Mouse (Mus musculus): ENCODE results near the gene Egln1. TPM values are rescaled to one million over a fixed set of nuclear protein-coding genes. Genes with fewer than 3 reads are reported as not detected.

Egln1 gene
- polyA plus RNA-seq, 1 experiment from 2014 or later = 10.1 TPM

DNA sequence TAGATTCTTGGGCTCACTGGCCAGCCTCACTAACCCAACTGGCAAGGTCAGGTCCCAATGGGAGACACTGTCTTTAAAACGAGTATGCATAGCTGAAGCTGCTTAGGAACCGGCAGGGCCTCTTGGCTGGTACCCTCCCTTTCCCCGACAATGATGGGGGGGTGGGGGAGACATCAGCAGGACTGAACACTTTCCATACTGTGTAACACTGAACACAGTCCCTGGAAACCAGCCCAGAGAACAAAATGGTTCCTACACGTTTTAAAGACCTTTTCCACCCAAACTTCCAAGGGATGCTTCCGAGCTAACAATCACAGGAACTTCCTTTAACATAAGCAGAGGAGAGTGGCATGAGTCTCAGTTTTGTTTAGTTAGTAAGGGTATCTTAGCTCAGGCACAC lies 14.0 kb downstream of the Egln1 start:
- Histone ChIP-seq H3K4me1 (no peaks in the 10 kb centered on the region), H3K36me3 (peaks cover 46% of the 10 kb centered on the region), H3K27me3 (ENCODE audit: low read depth, poor library complexity, severe bottlenecking) (no peaks in the 10 kb centered on the region), H3K9me3 (replicated peaks) (no peaks in the 10 kb centered on the region), H3K27ac (no peak overlapping the region), H3K4me3 (no peak overlapping the region)
- 85% methylated on average over 5 of the region's 5 CpGs for WGBS
- no peak for DNase-seq (ENCODE audit: low spot score)

DNA sequence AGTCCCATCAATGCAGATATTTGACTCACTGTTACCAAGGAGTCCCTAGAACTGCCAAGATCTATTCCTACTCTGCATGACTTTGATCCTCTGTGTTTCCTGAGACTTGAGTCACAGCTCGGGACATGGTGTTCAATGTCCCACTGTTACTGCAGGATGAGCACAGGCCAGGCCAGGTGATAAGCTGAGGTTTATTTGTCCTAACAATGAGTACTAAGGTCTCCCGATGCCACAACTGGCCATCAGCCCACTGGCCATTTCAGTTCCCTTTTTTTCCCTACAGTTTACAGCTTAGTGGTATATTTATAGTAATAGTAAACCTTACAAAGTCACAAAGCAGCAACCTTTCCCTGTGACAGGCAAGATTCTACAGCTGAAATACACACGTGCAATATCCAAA lies 16.7 kb downstream of the Egln1 start:
- 93% methylated on average over 3 of the region's 3 CpGs for WGBS
- no peak for DNase-seq (ENCODE audit: low spot score)
- Histone ChIP-seq H3K9me3 (replicated peaks) (no peaks in the 10 kb centered on the region), H3K27me3 (ENCODE audit: low read depth, poor library complexity, severe bottlenecking) (no peaks in the 10 kb centered on the region), H3K4me3 (no peak overlapping the region), H3K27ac (no peak overlapping the region), H3K4me1 (no peaks in the 10 kb centered on the region), H3K36me3 (peaks cover 29% of the 10 kb centered on the region)

DNA sequence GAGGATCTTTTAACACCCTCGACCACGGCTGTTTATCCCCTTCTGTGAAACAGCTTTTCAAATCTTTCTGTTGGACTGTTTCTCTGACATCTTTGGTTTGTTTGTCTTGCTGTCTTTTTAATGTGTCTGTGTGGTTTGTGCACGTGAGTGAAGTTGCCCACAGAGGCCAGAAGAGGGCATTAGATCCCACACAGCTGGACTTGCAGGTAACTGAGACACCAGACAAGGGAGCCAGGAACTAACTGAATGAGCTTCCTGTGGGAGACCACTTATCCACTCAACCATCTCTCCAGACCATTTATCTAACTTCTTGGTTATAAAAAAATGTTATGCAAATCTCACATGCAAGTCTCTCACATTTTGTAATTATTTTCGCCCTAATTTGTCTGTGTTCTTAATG lies 18.5 kb downstream of the Egln1 start:
- WGBS = 93% methylated on average over 4 of the region's 4 CpGs
- Histone ChIP-seq H3K9me3 (replicated peaks) (no peaks in the 10 kb centered on the region), H3K27ac (no peak overlapping the region), H3K36me3 (peaks cover 31% of the 10 kb centered on the region), H3K4me1 (no peaks in the 10 kb centered on the region), H3K27me3 (ENCODE audit: low read depth, poor library complexity, severe bottlenecking) (no peaks in the 10 kb centered on the region), H3K4me3 (no peak overlapping the region)
- DNase-seq (ENCODE audit: low spot score) = no peak

DNA sequence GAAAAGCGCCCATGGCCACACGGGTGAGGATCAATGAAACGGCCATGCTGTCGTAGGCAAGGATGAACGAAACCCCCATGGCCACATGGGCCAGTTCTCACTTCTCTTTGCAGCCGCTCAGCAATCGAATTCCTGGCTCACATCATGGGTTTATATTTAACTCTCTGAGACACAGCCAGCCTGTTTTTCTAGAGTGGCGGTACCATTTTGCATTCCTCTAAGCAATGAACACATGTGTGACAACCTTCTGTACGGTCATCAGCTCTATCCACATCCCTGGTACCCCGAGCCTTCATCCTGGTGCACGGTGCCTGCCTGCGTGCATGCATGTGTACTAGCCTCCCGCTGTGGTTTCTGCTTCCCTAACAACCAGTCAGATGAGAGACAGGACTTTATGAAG lies 19.0 kb downstream of the Egln1 start:
- Histone ChIP-seq H3K9me3 (replicated peaks) (no peaks in the 10 kb centered on the region), H3K4me3 (no peak overlapping the region), H3K27me3 (ENCODE audit: low read depth, poor library complexity, severe bottlenecking) (no peaks in the 10 kb centered on the region), H3K36me3 (peaks cover 37% of the 10 kb centered on the region), H3K27ac (no peak overlapping the region), H3K4me1 (no peaks in the 10 kb centered on the region)
- whole genome bisulfite sequencing = 97% methylated on average over 13 of the region's 13 CpGs
- no peak for DNase-seq (ENCODE audit: low spot score)

DNA sequence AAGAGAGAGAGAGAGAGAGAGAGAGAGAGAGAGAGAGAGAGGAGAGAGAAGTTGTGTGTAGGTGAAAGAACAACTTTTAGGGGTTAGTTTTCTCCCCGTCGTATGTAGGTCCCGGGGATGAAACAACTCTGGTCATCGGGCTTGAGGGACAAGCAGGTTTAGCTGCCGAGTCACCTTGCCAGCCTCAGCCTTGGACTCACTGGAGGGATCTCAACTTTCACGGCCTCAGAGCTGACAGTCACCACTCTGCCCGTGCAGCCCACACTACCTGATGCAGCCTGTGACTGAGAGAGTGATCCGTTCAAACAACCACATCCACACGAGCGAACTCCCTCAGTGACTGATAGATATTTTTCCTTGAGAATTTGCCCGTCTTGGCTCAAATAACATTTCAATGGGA lies 20.1 kb downstream of the Egln1 start:
- Histone ChIP-seq H3K36me3 (peaks cover 46% of the 10 kb centered on the region), H3K4me3 (no peak overlapping the region), H3K27ac (no peak overlapping the region), H3K4me1 (no peaks in the 10 kb centered on the region), H3K9me3 (replicated peaks) (no peaks in the 10 kb centered on the region), H3K27me3 (ENCODE audit: low read depth, poor library complexity, severe bottlenecking) (no peaks in the 10 kb centered on the region)
- no peak for DNase-seq (ENCODE audit: low spot score)
- WGBS = 87% methylated on average over 11 of the region's 11 CpGs

DNA sequence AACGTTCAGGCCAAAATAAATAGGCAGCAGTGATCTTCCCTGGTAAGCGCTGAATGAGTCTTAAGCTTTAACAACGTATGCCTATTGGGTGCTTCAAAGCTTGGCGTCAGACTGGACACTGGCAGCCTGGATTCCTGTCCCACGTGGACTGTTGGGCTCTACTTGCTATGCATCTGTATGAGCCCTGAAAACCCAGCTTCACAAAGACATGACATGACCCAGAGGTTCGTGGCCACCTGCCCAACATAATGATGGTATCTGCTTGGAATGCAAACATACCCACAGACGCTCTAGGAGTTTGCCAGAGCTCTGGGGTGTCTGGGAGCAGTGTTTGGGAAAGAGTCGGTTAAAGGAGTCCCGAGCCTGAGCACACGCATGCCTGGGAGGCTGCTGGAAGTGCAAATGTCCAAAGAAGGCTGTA lies 22.8 kb downstream of the Egln1 start:
- H3K4me1 ChIP-seq = peaks cover 5% of the 10 kb centered on the region; the same call in 1 of the 2 replicates
- 91% methylated on average over 10 of the region's 10 CpGs for WGBS

DNA sequence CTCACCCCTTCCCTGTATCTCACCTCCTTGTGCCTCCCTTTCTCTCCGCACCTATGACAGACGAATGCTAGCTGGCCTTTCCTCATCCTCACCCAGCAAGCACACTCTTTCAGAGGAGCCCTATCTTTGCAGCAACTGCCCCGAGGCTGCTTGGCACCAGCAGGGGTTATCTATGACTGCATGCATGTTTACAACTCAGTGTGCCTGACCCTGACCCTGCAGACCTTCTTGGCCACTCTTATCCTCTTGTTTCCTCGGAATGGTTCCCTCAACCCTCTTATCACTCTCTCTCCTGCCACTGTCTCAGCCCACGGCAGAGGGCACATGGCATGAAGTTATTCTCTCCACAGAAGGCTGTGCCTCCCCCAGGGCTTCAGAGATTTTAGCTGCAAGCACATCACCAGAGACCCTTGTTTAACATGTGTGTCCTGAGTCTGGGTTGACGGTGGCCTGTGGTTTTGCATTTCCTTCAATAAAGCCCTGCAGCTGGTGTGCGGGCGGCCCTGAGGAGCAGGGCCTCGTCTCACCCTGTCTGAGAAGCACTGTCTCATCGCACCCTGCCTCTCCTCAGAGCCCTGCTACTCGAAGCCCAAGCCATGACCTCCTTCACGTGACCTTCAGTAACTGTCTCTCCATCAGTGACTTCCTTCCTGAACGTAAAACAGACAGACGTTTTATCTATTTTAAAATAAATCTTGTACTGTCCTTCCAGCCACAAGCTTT lies 23.4 kb downstream of the Egln1 start:
- H3K27ac ChIP-seq = no peak overlapping the region
- H3K4me1 ChIP-seq = peaks cover 6% of the 10 kb centered on the region; the same call in 1 of the 2 replicates
- peaks cover 40% of the 10 kb centered on the region for H3K36me3 ChIP-seq
- no peak overlapping the region for H3K4me3 ChIP-seq
- no peak for DNase-seq (ENCODE audit: low spot score)
- H3K9me3 ChIP-seq (replicated peaks) = no peaks in the 10 kb centered on the region
- no peaks in the 10 kb centered on the region for H3K27me3 ChIP-seq (ENCODE audit: low read depth, poor library complexity, severe bottlenecking)
- 82% methylated on average over 14 of the region's 14 CpGs for WGBS

More for the DNA sequence above, 22.8 kb downstream of the Egln1 start:
- DNase-seq (ENCODE audit: low spot score) = no peak
- Histone ChIP-seq H3K36me3 (peaks cover 43% of the 10 kb centered on the region), H3K27ac (no peak overlapping the region), H3K27me3 (ENCODE audit: low read depth, poor library complexity, severe bottlenecking) (no peaks in the 10 kb centered on the region), H3K4me3 (no peak overlapping the region), H3K9me3 (replicated peaks) (no peaks in the 10 kb centered on the region)

DNA sequence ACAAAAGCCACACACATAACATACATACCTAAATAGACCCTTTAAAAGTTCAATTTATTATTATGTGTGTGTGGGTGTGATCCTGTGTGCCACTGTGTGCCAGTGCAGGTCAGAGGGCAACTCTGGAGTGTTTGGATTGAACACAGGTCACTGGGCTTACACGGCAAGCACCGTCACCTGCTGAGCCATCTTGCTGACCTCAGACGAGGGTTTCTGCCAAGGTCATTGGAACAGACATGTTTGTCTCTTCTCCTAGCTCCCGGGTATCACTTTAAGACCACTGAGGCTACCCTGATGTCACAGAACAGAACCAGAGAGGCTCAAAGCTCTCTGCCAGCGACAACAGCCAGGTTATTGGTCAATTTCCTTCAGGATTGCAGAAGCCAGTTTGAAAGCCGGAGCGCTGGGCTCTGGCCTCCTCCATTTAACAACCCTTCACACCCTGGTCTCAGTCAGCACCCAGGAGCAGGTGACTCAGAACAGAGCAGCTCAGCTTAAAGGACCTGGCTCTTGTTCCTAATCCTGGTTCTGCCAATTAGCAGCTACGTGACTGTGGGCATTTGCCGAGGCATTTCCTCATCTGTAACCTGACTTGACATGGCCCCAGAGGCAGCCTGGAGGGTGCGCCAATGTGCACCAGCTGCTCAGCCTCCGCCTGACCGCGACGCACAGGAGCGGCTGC lies 25.0 kb downstream of the Egln1 start:
- H3K27ac ChIP-seq = no peak overlapping the region
- 91% methylated on average over 15 of the region's 15 CpGs for WGBS

DNA sequence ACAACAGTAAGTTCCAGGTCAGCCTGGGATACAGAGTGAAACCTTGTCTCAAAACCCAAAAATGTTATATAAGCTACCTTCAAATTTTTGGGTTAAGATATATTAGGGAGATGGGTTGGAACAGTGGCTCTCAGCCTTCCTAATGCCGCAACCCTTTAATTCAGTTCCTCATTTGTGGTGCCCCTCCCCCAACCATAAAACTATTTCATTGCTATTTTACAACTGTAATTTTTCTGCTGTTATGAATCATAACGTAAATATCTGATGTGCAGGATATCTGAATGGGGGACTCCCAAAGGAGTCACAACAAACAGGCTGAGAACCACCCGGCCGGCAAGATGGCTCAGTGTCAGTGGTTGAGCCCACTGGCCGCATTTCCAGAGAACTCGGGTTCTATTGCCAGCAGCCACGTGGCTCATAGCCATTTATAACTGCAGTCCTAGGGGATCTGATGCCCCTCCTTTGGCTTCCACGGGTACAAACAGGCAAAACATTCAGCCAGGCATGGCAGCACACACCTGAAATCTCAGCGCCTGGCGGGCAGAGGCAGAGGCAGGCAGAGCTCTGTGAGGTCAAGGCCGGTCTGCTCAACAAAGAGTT lies 26.5 kb downstream of the Egln1 start:
- Histone ChIP-seq H3K27ac (no peak overlapping the region), H3K36me3 (peaks cover 31% of the 10 kb centered on the region), H3K4me1 (peaks cover 6% of the 10 kb centered on the region; the same call in 1 of the 2 replicates), H3K4me3 (no peak overlapping the region), H3K9me3 (replicated peaks) (no peaks in the 10 kb centered on the region), H3K27me3 (ENCODE audit: low read depth, poor library complexity, severe bottlenecking) (no peaks in the 10 kb centered on the region)
- DNase-seq (ENCODE audit: low spot score) = no peak
- WGBS = 87% methylated on average over 11 of the region's 11 CpGs

More for the DNA sequence above, 25.0 kb downstream of the Egln1 start:
- peaks cover 6% of the 10 kb centered on the region; the same call in 1 of the 2 replicates for H3K4me1 ChIP-seq
- no peak for DNase-seq (ENCODE audit: low spot score)
- no peak overlapping the region for H3K4me3 ChIP-seq
- no peaks in the 10 kb centered on the region for H3K27me3 ChIP-seq (ENCODE audit: low read depth, poor library complexity, severe bottlenecking)
- H3K36me3 ChIP-seq = peaks cover 38% of the 10 kb centered on the region
- no peaks in the 10 kb centered on the region for H3K9me3 ChIP-seq (replicated peaks)

DNA sequence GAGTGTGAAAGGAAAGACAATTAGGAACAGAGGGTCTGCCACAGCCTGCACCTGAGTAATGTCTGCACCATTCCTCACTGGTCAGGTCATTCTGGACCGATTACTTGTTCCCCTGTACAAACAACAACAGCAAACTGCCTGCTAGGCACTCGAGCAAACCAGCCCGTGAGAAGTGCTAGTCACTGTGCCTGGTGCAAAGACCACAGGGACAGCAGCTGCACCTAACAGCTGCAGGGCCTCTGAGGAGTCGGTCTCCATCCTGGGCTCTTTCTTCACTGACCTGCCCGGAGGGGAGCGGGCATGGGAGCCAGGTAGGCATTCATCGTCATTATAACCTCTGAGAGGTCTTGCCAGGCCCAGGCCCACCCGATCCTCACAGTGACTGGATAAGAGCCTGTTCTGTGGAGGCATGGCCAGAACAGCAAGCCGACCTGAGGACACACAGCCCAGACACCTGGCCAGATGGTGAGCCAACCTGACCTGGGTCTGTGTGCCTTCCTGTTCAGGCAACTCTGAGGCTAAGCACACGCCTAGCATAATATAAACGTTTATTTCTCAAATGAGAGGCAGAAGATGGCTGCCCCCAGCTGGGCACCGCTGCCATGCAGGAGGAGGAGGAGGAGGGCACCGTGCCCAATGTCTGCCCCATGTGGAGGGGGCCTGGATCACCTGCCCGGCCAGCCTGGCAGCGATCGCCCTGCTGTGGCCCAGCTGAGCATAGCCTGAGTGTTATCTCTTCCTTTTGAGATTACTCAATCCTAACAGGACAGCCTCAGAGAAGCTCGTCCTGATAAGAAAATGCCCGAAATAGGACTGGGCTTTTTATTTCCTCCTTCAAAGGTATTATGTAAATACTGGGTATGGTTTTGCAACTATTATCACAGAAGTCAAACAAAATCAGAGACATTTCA lies 27.5 kb downstream of the Egln1 start:
- peaks cover 22% of the 10 kb centered on the region for H3K36me3 ChIP-seq
- WGBS = 85% methylated on average over 18 of the region's 18 CpGs
- DNase-seq (ENCODE audit: low spot score) = no peak
- no peaks in the 10 kb centered on the region for H3K9me3 ChIP-seq (replicated peaks)
- H3K27ac ChIP-seq = no peak overlapping the region
- H3K4me1 ChIP-seq = peaks cover 6% of the 10 kb centered on the region; the same call in 1 of the 2 replicates
- no peaks in the 10 kb centered on the region for H3K27me3 ChIP-seq (ENCODE audit: low read depth, poor library complexity, severe bottlenecking)
- no peak overlapping the region for H3K4me3 ChIP-seq

DNA sequence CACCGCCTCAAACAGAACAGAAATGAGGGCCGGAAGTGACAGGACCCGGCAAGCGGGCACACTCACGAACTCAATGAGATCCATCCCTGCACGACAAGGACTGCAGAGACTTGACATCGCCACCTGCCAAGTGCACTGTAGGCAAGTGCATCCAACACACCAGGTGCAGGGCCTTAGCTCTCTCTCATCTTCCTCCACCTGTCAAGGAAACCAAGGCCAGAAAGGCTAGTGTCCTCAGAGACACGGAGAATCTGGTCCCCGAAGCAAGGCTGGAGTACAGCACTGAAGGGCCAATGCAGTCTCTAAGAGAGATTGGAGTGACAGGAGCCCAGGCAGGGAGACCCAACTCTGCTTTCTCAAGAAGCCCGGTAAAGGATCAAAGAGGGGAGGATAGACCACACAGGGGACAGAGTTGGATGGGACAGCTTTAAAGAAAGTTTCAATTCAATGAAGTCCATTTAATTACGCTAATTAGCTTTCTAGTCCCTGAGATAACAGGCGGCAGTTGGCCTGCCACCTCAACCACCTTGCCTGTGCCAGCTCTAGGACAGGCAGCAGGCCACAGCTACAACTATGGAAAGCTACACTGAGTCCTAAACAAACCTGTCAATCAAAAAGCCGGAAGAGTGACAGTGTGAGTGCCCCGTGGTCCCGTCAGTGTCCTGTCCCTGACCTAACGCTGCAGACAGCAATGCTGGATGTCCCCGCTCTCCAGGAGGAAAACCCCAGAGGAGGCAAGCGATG lies 31.2 kb downstream of the Egln1 start:
- H3K4me1 ChIP-seq = peaks cover 6% of the 10 kb centered on the region; the same call in 1 of the 2 replicates
- H3K4me3 ChIP-seq = no peak overlapping the region
- H3K36me3 ChIP-seq = peaks cover 31% of the 10 kb centered on the region
- WGBS = 83% methylated on average over 18 of the region's 18 CpGs
- H3K9me3 ChIP-seq (replicated peaks) = no peaks in the 10 kb centered on the region
- DNase-seq (ENCODE audit: low spot score) = no peak
- H3K27ac ChIP-seq = no peak overlapping the region
- no peaks in the 10 kb centered on the region for H3K27me3 ChIP-seq (ENCODE audit: low read depth, poor library complexity, severe bottlenecking)

DNA sequence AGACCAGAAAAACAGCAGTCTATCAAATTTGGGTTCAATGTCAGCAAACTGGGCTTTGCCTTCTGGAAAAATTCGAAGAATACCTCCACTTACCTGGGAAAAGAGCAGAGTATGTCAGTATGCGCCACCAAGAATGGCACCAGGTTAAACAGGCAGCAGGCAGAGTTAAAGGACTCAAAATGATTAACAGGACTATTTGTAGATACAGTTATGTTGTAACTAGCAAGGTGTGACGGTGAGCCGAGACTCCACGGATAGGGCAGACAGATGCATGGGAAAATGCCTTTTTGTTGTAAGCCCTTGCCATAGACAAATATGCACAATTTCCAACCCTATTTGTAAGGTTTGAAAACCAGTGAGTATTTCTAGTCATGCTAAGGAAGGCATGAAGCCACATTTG lies 35.1 kb downstream of the Egln1 start:
- no peak overlapping the region for H3K27ac ChIP-seq
- no peak for DNase-seq (ENCODE audit: low spot score)
- H3K4me1 ChIP-seq = no peaks in the 10 kb centered on the region
- H3K9me3 ChIP-seq (replicated peaks) = no peaks in the 10 kb centered on the region
- no peak overlapping the region for H3K4me3 ChIP-seq
- no peaks in the 10 kb centered on the region for H3K27me3 ChIP-seq (ENCODE audit: low read depth, poor library complexity, severe bottlenecking)
- peaks cover 68% of the 10 kb centered on the region for H3K36me3 ChIP-seq
- 97% methylated on average over 5 of the region's 5 CpGs for WGBS

Measured in limb, embryonic 10.5 days (tissue).